Mouse (Mus musculus) heart, postnatal 14 days (tissue): Measurements from ENCODE around the gene Mfsd4b3. TPM values are rescaled to one million over a fixed set of nuclear protein-coding genes. Genes with fewer than 3 reads are reported as not detected.
"Not testable (repeated sequence)": the region's sequence is repeated elsewhere in the genome, so short reads cannot be mapped to it uniquely, and the experiment has no call there.

Experiments
- DNase-seq, 2 experiments: peaks; one replicate each; pipeline ENCODE4 v3.0.0; 2021 to 2022
- intact Hi-C: fragments of 180-260 bp; cut with DNase I; formaldehyde crosslinking; loops from one replicate; pipeline ENCODE4 v1.15.1; 2025
- total RNA-seq, 2 experiments: library from RNA; stranded (reverse); gene quantifications; 2 replicates each; pipeline ENCODE4 v1.2.3; 2021

The Mfsd4b3 gene
- total RNA-seq, 2 experiments from 2014 or later = 2.7 to 3.2 TPM

GRCm38 (mm10) chr10:39936553-39936952 is 23.4 kb downstream of the Mfsd4b3 start:
- no peak for DNase-seq
- intact Hi-C loops = no loop called here

GRCm38 (mm10) chr10:39926616-39927139 is 33.3 kb downstream of the Mfsd4b3 start, which contains the start of gene Mfsd4b2:
Mfsd4b2 (minus strand) TSS chr10:39926923.
- peak; percentile 22 to 26 for DNase-seq
- intact Hi-C loops = no loop called here

GRCm38 (mm10) chr10:39924556-39924955 is 35.4 kb downstream of the Mfsd4b3 start:
- intact Hi-C loops, DNase-seq: not testable (repeated sequence)

- no peak for DNase-seq
- intact Hi-C loops = no loop called here
These were observed 47.3 kb downstream of the Mfsd4b3 start for GRCm38 (mm10) chr10:39912616-39913015.

GRCm38 (mm10) chr10:39908768-39909441 is 51.0 kb downstream of the Mfsd4b3 start:
- DNase-seq = no peak
- intact Hi-C loops = no loop called here

GRCm38 (mm10) chr10:39906799-39907658 is 52.9 kb downstream of the Mfsd4b3 start:
- no peak for DNase-seq
- intact Hi-C loops = no loop called here

- intact Hi-C loops = no loop called here
- no peak for DNase-seq
These were observed 55.8 kb downstream of the Mfsd4b3 start for GRCm38 (mm10) chr10:39904191-39904590.

- DNase-seq = peak; percentile 86 to 87
- intact Hi-C loops = loop anchor here (5.0 to 10.0 kb wide), 2 partner anchors 58 to 346 kb away; partner anchors contain the start of gene Rpf2
These were observed 61.0 kb downstream of the Mfsd4b3 start, which contains the start of gene Mfsd4b4 for GRCm38 (mm10) chr10:39898874-39899371. Mfsd4b4 (minus strand) TSS chr10:39899238.

Other genes starting within 250 kb of the Mfsd4b3 start
- gene Rev3l, start 228.0 kb downstream of the Mfsd4b3 start, total RNA-seq = 10 to 100 TPM; 20.9 to 23.8 TPM
- gene Mfsd4b4, start 60.9 kb downstream of the Mfsd4b3 start, total RNA-seq = 1 to 10 TPM; 2.7 to 2.9 TPM
- under 1 TPM; 0.10 to 0.12 TPM for gene Mfsd4b2, start 33.2 kb downstream of the Mfsd4b3 start, total RNA-seq
- gene Mfsd4b5, start 26.5 kb upstream of the Mfsd4b3 start, total RNA-seq = under 1 TPM; 0.24 to 0.86 TPM
- 1 to 10 TPM; 1.9 to 2.6 TPM for gene Mfsd4b1, start 65.1 kb upstream of the Mfsd4b3 start, total RNA-seq
- gene Slc16a10, start 182.1 kb upstream of the Mfsd4b3 start, total RNA-seq = 10 to 100 TPM; 22.4 to 24.9 TPM